Mouse (Mus musculus) megakaryocyte, embryonic 14.5 days (primary cell): Measurements from ENCODE around the gene Psmb5. TPM values are rescaled to one million over a fixed set of nuclear protein-coding genes. Genes with fewer than 3 reads are reported as not detected.

Source experiments
- H3K27me3 ChIP-seq: replicated peaks from 2 replicates; pipeline ENCODE3; 2012; ENCODE audit warnings: inconsistent platforms
- H3K36me3 ChIP-seq: replicated peaks from 2 replicates; pipeline ENCODE3; 2012; ENCODE audit warnings: low read length, inconsistent platforms, mixed read lengths
- H3K4me1 ChIP-seq: 2 replicates; pipeline ENCODE4 v1.6.1; 2012; ENCODE audit warnings: inconsistent platforms
- H3K4me3 ChIP-seq: replicated peaks from 2 replicates; pipeline ENCODE3; 2012; ENCODE audit warnings: moderate library complexity, mild to moderate bottlenecking, inconsistent platforms
- H3K9me3 ChIP-seq: 2 replicates; pipeline ENCODE4 v1.6.1; 2012; ENCODE audit warnings: inconsistent platforms
- FLI1 ChIP-seq: IDR thresholded peaks from 2 replicates; pipeline ENCODE4 v1.6.1; 2012; ENCODE audit warnings: low read length, inconsistent platforms, mixed read lengths
- GATA1 ChIP-seq: IDR thresholded peaks from 3 replicates; pipeline ENCODE4 v1.6.1; 2012; ENCODE audit warnings: mixed read lengths, low read length, inconsistent platforms, borderline replicate concordance
- polyA plus RNA-seq: library from polyadenylated mRNA; stranded (reverse); fragments of >175 nt; gene quantifications from 2 replicates; pipeline ENCODE4 v1.2.3, GENCODE M21; 2012; ENCODE audit warnings: low replicate concordance; ENCODE audit not compliant: insufficient read depth

Gene Psmb5
- polyA plus RNA-seq, 1 experiment: 327 TPM

DNA sequence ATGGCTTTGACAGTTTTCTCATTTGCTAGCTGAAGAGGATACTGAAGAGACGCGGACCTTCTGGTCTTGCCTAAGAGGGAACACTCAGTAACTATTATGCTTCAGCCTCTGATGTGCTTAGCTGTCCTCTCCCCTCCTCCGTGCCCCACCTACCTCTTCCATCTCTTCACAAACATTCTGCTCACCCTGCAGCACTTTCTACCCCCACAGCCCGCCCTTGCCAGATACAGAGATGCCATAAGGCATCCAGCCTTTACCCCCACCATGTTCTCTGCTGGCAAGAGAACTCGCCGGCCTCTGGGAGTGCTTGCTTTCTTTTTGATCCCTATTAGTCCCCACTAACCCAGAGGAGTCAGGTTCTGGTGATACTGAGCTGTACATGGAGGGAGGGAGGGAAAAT, 7.2 kb downstream of the Psmb5 start:
- H3K9me3 ChIP-seq: no peaks in the 10 kb centered on the region
- TF ChIP-seq FLI1 (no peak), GATA1 (no peak)
- H3K4me1 ChIP-seq: peaks cover 31% of the 10 kb centered on the region
- peaks cover 51% of the 10 kb centered on the region for H3K36me3 ChIP-seq
- H3K4me3 ChIP-seq: no peak overlapping the region
- H3K27me3 ChIP-seq: no peaks in the 10 kb centered on the region

DNA sequence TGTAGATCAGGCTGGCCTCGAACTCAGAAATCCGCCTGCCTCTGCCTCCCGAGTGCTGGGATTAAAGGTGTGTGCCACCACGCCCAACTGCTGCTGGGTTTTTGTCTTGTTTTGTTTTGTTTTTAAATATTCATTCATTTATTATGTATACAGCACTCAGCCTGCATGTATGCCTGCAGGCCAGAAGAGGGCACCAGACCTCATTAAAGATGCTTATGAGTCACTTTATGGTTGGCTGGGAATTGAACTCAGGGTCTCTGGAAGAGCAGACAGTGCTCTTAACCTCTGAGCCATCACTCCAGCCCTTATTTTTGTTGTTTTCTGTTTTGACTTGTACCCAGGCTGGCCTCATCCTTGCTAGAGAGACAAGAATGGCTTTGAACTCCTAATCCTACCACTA, 7.9 kb downstream of the Psmb5 start:
- H3K36me3 ChIP-seq: peaks cover 44% of the 10 kb centered on the region
- peaks cover 28% of the 10 kb centered on the region for H3K4me1 ChIP-seq
- H3K27me3 ChIP-seq: no peaks in the 10 kb centered on the region
- TF ChIP-seq FLI1 (no peak), GATA1 (no peak)
- H3K9me3 ChIP-seq: no peaks in the 10 kb centered on the region
- H3K4me3 ChIP-seq: no peak overlapping the region

DNA sequence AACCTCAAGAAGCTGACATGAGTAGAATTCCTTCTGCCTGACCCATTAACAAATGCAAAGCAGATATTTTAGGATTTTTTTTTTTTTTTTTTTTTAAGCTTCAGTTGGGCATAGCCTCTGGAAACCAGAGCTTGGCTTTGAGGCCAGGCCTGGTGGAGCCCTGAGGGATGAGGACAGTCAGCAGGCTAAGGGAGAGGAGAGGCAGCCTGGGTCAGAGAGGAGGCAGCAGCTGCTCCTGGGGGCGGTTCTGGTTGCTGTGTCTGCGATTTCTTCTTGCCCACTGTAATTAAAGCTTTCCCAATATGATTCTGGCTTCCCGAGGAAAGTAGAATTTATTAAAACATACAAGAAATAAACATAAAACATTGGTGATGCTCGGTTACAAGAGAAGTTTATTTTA, 8.6 kb downstream of the Psmb5 start:
- no peak for TF ChIP-seq FLI1
- no peak for TF ChIP-seq GATA1
- no peaks in the 10 kb centered on the region for H3K27me3 ChIP-seq
- no peaks in the 10 kb centered on the region for H3K9me3 ChIP-seq
- peaks cover 36% of the 10 kb centered on the region for H3K36me3 ChIP-seq
- no peak overlapping the region for H3K4me3 ChIP-seq
- H3K4me1 ChIP-seq: peaks cover 30% of the 10 kb centered on the region

DNA sequence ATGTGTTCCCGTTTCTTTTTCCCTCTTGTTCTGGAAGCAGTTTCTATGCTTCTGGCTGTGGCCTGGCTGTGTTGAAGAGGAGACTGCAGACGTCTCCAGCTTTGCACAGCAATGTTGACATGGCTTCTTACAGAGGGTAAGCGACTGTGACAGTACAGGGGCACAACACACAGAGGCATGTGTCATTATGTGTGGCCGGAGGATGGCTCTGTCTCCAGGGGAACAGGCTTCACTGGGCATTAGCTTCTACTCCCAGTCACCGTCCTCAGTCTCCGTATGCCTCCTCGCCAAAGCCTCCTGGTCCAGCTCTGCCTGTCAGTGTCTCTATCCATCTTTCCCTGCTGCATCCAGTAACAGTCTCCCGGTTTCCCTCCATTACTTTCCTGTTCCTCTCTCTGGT, 10.6 kb downstream of the Psmb5 start:
- no peak for TF ChIP-seq FLI1
- TF ChIP-seq GATA1: no peak
- no peaks in the 10 kb centered on the region for H3K9me3 ChIP-seq
- peaks cover 40% of the 10 kb centered on the region for H3K4me1 ChIP-seq
- peak overlapping the region; percentile 35 for H3K4me3 ChIP-seq
- peaks cover 22% of the 10 kb centered on the region for H3K36me3 ChIP-seq
- no peaks in the 10 kb centered on the region for H3K27me3 ChIP-seq

DNA sequence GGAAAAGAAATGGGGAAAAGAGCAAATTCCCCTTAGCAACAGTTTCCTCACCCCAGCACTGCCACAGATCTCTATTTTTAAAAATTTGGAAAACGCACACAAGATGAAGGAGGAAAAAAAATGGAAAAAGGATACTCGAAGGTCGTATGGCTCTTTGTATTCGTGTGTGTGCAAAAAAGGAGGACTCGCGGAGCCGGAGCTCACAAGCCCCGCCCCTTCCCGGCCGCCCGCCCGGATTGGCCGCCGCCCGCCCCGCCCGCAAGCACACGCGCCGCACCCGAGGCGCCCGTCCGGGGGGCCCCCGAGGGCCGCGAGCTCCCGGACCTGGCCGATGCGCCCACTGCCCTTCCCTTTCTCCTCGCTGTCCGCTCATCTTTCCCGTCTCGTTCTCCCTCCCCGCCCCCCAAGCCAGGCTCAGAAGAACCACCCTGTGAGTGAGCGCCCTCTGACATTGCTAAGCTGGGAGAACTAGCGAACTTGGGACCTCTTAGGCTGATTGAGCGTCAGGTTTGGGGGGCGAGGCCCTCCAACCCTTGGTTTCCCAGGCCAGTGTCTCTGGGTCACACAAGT, 12.0 kb downstream of the Psmb5 start, which contains the start of gene 4931414P19Rik:
Gene 4931414P19Rik (minus strand): TSS at position 242 of the 570 bp plus-strand sequence.
- Histone ChIP-seq H3K27me3 (no peaks in the 10 kb centered on the region), H3K36me3 (peaks cover 9% of the 10 kb centered on the region), H3K4me1 (peaks cover 51% of the 10 kb centered on the region), H3K4me3 (peak within 1 kb of the TSS; percentile 91), H3K9me3 (no peaks in the 10 kb centered on the region)
- no peak for TF ChIP-seq FLI1
- no peak for TF ChIP-seq GATA1

DNA sequence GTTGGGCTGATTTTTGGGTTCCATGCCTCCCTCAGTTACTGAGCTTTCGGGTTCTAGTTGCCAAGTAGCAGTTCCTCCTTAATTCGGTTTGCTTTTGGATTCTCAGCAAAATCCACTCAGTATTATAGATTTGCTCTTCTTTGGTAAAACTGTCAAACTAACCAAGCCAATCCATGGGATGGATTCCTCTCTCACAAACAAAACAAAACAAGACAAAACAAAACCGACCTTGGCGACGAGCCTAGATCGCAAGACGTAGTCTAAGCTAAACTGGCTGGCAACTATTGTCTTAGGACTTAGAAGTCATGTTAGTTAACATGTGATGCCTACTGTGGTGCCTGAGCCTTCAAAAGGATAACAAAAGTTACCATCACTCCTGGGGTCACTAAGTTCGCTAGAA, 14.1 kb downstream of the Psmb5 start:
- peaks cover 45% of the 10 kb centered on the region for H3K4me1 ChIP-seq
- TF ChIP-seq FLI1 (no peak), GATA1 (no peak)
- H3K9me3 ChIP-seq: no peaks in the 10 kb centered on the region
- peaks cover 6% of the 10 kb centered on the region for H3K36me3 ChIP-seq
- peak overlapping the region; percentile 96 for H3K4me3 ChIP-seq
- H3K27me3 ChIP-seq: no peaks in the 10 kb centered on the region

DNA sequence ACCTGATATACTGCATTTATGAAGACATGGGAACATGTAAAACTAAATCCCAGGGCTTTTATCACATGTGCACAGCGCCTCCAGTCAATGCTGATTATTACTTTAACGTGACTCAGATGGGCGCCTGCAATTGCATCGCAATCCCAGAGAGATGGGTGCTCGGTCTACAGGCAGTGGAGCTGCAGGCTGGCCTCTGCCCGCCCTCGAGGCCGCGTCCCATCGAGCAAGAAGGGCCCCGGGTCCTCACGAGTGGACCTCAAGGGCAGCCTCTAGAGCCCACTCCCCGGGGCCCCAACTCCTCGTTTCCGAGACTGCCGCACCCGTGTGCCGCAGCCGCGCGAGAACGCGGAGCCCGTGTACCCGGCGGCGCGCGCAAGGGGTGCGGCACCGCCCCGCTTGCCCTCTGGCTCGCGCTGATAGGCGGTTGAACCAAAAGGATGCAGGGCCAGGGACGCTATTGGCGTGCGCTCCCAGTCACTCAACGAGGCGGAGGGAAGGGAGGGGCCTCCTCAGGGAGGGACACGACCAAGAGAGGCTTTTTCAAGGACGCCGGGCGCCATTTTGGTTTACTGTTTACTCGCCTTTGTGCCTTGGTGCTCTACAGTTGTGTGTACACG, 14.7 kb downstream of the Psmb5 start:
- H3K4me3 ChIP-seq: peak overlapping the region; percentile 96
- H3K9me3 ChIP-seq: no peaks in the 10 kb centered on the region
- TF ChIP-seq FLI1 (no peak), GATA1 (no peak)
- H3K4me1 ChIP-seq: peaks cover 45% of the 10 kb centered on the region
- peaks cover 8% of the 10 kb centered on the region for H3K36me3 ChIP-seq
- no peaks in the 10 kb centered on the region for H3K27me3 ChIP-seq

DNA sequence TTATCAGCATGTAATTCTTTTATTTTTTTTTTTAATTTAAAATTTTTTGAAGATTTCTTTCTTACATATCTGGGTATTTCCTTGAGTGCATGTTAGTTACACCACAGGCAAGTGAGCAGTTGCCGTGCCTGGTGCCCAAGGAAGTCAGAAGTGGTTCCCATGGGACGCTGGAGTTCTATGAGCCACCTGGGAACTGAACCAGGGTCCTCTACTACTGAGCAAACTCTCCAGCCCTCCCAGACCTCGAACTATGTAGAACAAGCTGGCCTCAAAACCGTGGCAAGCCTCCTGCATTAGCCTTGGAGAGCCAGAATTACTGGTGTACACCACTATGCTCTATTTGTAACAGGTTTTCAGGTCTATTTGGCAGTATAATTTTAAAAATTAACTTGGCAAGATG, 15.2 kb downstream of the Psmb5 start:
- Histone ChIP-seq H3K4me3 (peak overlapping the region; percentile 96), H3K36me3 (peaks cover 8% of the 10 kb centered on the region), H3K27me3 (no peaks in the 10 kb centered on the region), H3K4me1 (peaks cover 45% of the 10 kb centered on the region), H3K9me3 (no peaks in the 10 kb centered on the region)
- TF ChIP-seq GATA1 (no peak), FLI1 (no peak)

DNA sequence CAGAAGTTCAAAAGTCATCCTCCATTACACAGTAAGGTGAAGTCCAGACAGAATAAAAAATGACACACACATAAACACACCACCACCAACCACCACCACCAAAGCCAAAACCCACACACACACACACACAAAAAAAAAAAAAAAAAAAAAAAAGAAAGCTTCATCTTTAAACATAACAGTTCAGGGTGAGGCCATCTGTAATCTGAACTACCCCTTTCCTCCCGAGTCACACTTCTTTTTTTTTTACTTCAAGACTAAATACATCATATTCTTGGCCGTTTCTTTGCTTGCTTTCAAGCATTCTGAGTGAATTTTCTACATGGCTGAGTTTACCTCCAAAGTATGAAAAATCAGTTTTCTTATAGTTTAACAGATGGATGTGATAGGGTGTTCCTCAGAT, 16.2 kb downstream of the Psmb5 start:
- Histone ChIP-seq H3K9me3 (no peaks in the 10 kb centered on the region), H3K4me3 (no peak overlapping the region), H3K36me3 (peaks cover 8% of the 10 kb centered on the region), H3K4me1 (peaks cover 45% of the 10 kb centered on the region), H3K27me3 (no peaks in the 10 kb centered on the region)
- TF ChIP-seq FLI1 (no peak), GATA1 (no peak)

DNA sequence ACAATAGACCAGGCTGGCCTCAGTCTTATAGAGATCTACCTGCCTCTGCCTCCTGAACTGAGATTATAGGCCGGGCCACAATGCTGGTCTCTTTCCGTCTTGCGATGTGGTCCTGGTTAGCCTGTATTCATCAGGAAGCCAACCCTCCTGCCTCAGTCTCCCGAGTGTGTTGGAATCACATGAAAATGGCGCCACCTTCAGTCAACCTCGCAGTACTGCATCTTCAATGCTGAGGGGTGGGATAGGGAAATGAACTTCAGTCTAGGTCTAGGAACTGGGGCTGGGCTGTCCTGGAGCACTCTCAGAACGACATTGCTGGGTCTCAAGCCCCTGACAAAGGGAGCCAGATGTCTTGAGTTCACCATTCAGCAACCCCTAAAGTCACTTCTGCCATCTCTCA, 20.7 kb downstream of the Psmb5 start:
- Histone ChIP-seq H3K4me1 (peaks cover 51% of the 10 kb centered on the region), H3K27me3 (no peaks in the 10 kb centered on the region), H3K9me3 (no peaks in the 10 kb centered on the region), H3K36me3 (peaks cover 26% of the 10 kb centered on the region), H3K4me3 (no peak overlapping the region)
- no peak for TF ChIP-seq GATA1
- TF ChIP-seq FLI1: no peak
